Comparison of ENCODE assay signal across 22 mouse cellular contexts in the genomic region with DNA sequence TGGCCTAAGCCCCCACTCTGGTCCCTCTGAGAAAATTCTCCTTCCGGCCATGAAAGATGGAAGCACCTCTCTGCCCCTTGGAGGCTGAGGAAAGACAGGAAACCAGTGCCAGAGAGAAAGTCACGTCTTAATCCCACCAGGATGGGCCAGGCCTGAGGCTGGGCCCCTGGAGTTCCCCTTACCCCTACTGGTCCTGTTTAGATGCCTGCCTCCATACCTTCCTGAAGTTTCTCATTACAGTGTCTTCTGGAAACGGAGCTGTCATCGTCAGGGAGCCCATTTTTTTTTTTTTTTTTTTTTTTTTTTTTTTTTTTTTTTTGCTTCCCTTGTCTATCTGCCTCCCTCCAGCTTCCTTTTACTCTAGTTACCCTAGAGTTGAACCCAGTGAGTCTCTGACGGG.
DNase-seq lines count a peak whose midpoint lies in the region; ATAC-seq lines count a peak whose summit lies in the region.
"Had no signal": no experiment of that assay in that cellular context is flagged by ENCODE, and none has a peak within 500 bp of the region (broad histone marks: within the 10 kb centered on the region; RNA-seq: fewer than 3 reads in every experiment).

No protein-coding gene starts in this region.

- H3K27ac ChIP-seq in hindbrain, embryonic 12.5 days: 0 out of 2 replicates have a peak overlapping the region, but pooled peaks have one; percentile 30
- H3K27ac ChIP-seq in hindbrain, embryonic 16.5 days (ENCODE audit: low read depth, low read length): no peak overlapping the region
- peak overlapping the region; percentile 82 for H3K27ac ChIP-seq in embryonic facial prominence, embryonic 10.5 days (replicated peaks)
- peak overlapping the region; percentile 88 for H3K27ac ChIP-seq in embryonic facial prominence, embryonic 13.5 days
- peak overlapping the region; percentile 84 for H3K27ac ChIP-seq in limb, embryonic 12.5 days
- H3K27ac ChIP-seq: forebrain, embryonic 15.5 days; hindbrain, embryonic 13.5 days; kidney, embryonic 15.5 days; midbrain, embryonic 15.5 days had no signal

- no peaks in the 10 kb centered on the region for H3K27me3 ChIP-seq in hindbrain, embryonic 12.5 days
- H3K27me3 ChIP-seq in hindbrain, embryonic 16.5 days (replicated peaks; ENCODE audit: control insufficient read depth, insufficient read depth, low read length): no peaks in the 10 kb centered on the region
- peaks cover 4% of the 10 kb centered on the region; the same call in 1 of the 2 replicates for H3K27me3 ChIP-seq in embryonic facial prominence, embryonic 10.5 days (replicated peaks; ENCODE audit: low read depth, poor library complexity, severe bottlenecking)
- H3K27me3 ChIP-seq in embryonic facial prominence, embryonic 13.5 days: no peaks in the 10 kb centered on the region
- H3K27me3 ChIP-seq in limb, embryonic 12.5 days: no peaks in the 10 kb centered on the region
- H3K27me3 ChIP-seq: forebrain, embryonic 15.5 days; hindbrain, embryonic 13.5 days; kidney, embryonic 15.5 days; midbrain, embryonic 15.5 days had no signal

- H3K9ac ChIP-seq in hindbrain, embryonic 12.5 days: no peak overlapping the region
- no peak overlapping the region for H3K9ac ChIP-seq in hindbrain, embryonic 16.5 days (ENCODE audit: low read depth, low read length)
- H3K9ac ChIP-seq in embryonic facial prominence, embryonic 13.5 days: no peak overlapping the region
- H3K9ac ChIP-seq in limb, embryonic 12.5 days (replicated peaks): no peak overlapping the region
- H3K9ac ChIP-seq: forebrain, embryonic 15.5 days; hindbrain, embryonic 13.5 days; kidney, embryonic 15.5 days; midbrain, embryonic 15.5 days had no signal

- no peak overlapping the region for H3K4me3 ChIP-seq in hindbrain, embryonic 12.5 days
- no peak overlapping the region for H3K4me3 ChIP-seq in hindbrain, embryonic 16.5 days (ENCODE audit: low read length)
- H3K4me3 ChIP-seq in embryonic facial prominence, embryonic 10.5 days: no peak overlapping the region; the same call in 1 of the 2 replicates
- H3K4me3 ChIP-seq in embryonic facial prominence, embryonic 13.5 days: no peak overlapping the region
- no peak overlapping the region for H3K4me3 ChIP-seq in limb, embryonic 12.5 days (replicated peaks)
- H3K4me3 ChIP-seq: forebrain, embryonic 15.5 days; hindbrain, embryonic 13.5 days; kidney, embryonic 15.5 days; midbrain, embryonic 15.5 days had no signal

- no peak overlapping the region for H3K4me2 ChIP-seq in hindbrain, embryonic 12.5 days (replicated peaks)
- no peak overlapping the region for H3K4me2 ChIP-seq in hindbrain, embryonic 16.5 days (ENCODE audit: low read length)
- H3K4me2 ChIP-seq in embryonic facial prominence, embryonic 13.5 days: peak overlapping the region; percentile 46; the same call in 1 of the 2 replicates
- H3K4me2 ChIP-seq in limb, embryonic 12.5 days: no peak overlapping the region
- H3K4me2 ChIP-seq: forebrain, embryonic 15.5 days; hindbrain, embryonic 13.5 days; kidney, embryonic 15.5 days; liver, embryonic 11.5 days; midbrain, embryonic 15.5 days had no signal

- ATAC-seq in hindbrain, embryonic 12.5 days (ENCODE audit: low FRiP score): no peak
- ATAC-seq in hindbrain, embryonic 16.5 days: no peak
- no peak for ATAC-seq in embryonic facial prominence, embryonic 13.5 days (ENCODE audit: insufficient number of reproducible peaks, insufficient read depth, low FRiP score, low TSS enrichment, low read depth)
- peak; percentile 37; the same call in 1 of the 2 replicates for ATAC-seq in limb, embryonic 12.5 days (ENCODE audit: insufficient number of reproducible peaks, insufficient read depth, low FRiP score, low TSS enrichment, low read depth)
- ATAC-seq: CD4-positive, CD25-positive, alpha-beta regulatory T cell, adult 4 months; forebrain, embryonic 15.5 days; midbrain, embryonic 15.5 days had no signal

- peak; percentile 24 for DNase-seq in embryonic facial prominence, embryonic 10.5 days (ENCODE audit: low spot score)
- DNase-seq in spleen, adult 12 weeks (ENCODE audit: low spot score): no peak
- DNase-seq in c-Kit-positive CD71-positive TER-119-positive erythroid progenitor cells, embryonic 14.5 days (ENCODE audit: low spot score): no peak
- DNase-seq: adrenal gland, postnatal 25 days; cerebellum, adult 18-20 months; cerebellum, postnatal 10 days; heart, postnatal 14 days; kidney, adult 11 months; lung, postnatal 10 days; right cerebral cortex, adult 18-20 months; thymus, adult 2 months; thymus, postnatal 36 days had no signal

- peaks cover 7% of the 10 kb centered on the region; the same call in 1 of the 2 replicates for H3K4me1 ChIP-seq in hindbrain, embryonic 12.5 days
- H3K4me1 ChIP-seq in hindbrain, embryonic 16.5 days (ENCODE audit: control insufficient read depth, insufficient read depth, low read depth, low read length): no peaks in the 10 kb centered on the region
- peaks cover 36% of the 10 kb centered on the region for H3K4me1 ChIP-seq in embryonic facial prominence, embryonic 10.5 days
- H3K4me1 ChIP-seq in embryonic facial prominence, embryonic 13.5 days: peaks cover 26% of the 10 kb centered on the region
- peaks cover 20% of the 10 kb centered on the region for H3K4me1 ChIP-seq in limb, embryonic 12.5 days (replicated peaks)
- H3K4me1 ChIP-seq: forebrain, embryonic 15.5 days; midbrain, embryonic 15.5 days had no signal

- WGBS in hindbrain, embryonic 12.5 days: 69% methylated on average over 5 of the region's 5 CpGs
- 73% methylated on average over 5 of the region's 5 CpGs for WGBS in hindbrain, embryonic 16.5 days
- 36% methylated on average over 5 of the region's 5 CpGs for WGBS in embryonic facial prominence, embryonic 10.5 days
- WGBS in embryonic facial prominence, embryonic 13.5 days: 28% methylated on average over 5 of the region's 5 CpGs
- WGBS in limb, embryonic 12.5 days: 43% methylated on average over 5 of the region's 5 CpGs

- H3K36me3 ChIP-seq in hindbrain, embryonic 12.5 days: no peaks in the 10 kb centered on the region
- H3K36me3 ChIP-seq in hindbrain, embryonic 16.5 days (ENCODE audit: control insufficient read depth, insufficient read depth, low read length): no peaks in the 10 kb centered on the region
- no peaks in the 10 kb centered on the region for H3K36me3 ChIP-seq in embryonic facial prominence, embryonic 10.5 days (replicated peaks)
- no peaks in the 10 kb centered on the region for H3K36me3 ChIP-seq in embryonic facial prominence, embryonic 13.5 days
- H3K36me3 ChIP-seq in limb, embryonic 12.5 days: no peaks in the 10 kb centered on the region
- H3K36me3 ChIP-seq: forebrain, embryonic 15.5 days; hindbrain, embryonic 13.5 days; kidney, embryonic 15.5 days; midbrain, embryonic 15.5 days had no signal

- H3K9me3 ChIP-seq in hindbrain, embryonic 12.5 days (replicated peaks): no peaks in the 10 kb centered on the region
- no peaks in the 10 kb centered on the region for H3K9me3 ChIP-seq in hindbrain, embryonic 16.5 days (ENCODE audit: control insufficient read depth, low read length)
- H3K9me3 ChIP-seq in embryonic facial prominence, embryonic 10.5 days: no peaks in the 10 kb centered on the region
- H3K9me3 ChIP-seq in embryonic facial prominence, embryonic 13.5 days: no peaks in the 10 kb centered on the region
- no peaks in the 10 kb centered on the region for H3K9me3 ChIP-seq in limb, embryonic 12.5 days
- H3K9me3 ChIP-seq: forebrain, embryonic 15.5 days; hindbrain, embryonic 13.5 days; kidney, embryonic 15.5 days; midbrain, embryonic 15.5 days had no signal
